Mouse (Mus musculus): Measurements from ENCODE around the gene Asgr2. TPM values are rescaled to one million over a fixed set of nuclear protein-coding genes. Genes with fewer than 3 reads are reported as not detected.

Asgr2 gene
- total and polyA plus RNA-seq, 3 experiments, result 0.17 to 0.39 TPM; not detected in 1

GRCm38 (mm10) chr11:70114562-70114961 is 22.1 kb downstream of the Asgr2 start:
- no peak overlapping the region for H3K4me2 ChIP-seq (ENCODE audit: insufficient read depth, low read depth, poor library complexity, severe bottlenecking)
- no peak overlapping the region for H3K9ac ChIP-seq (ENCODE audit: insufficient read depth, low read depth)
- no peaks in the 10 kb centered on the region for H3K36me3 ChIP-seq (replicated peaks in 1 of 2; ENCODE audit: control insufficient read depth in 1 of 2, insufficient read depth in 1 of 2, low read length in 1 of 2)
- TF ChIP-seq ETS1 (conservative IDR thresholded peaks at IDR 0.05; ENCODE audit: low read depth, low read length) (no peak), CTCF (conservative IDR thresholded peaks at IDR 0.05 in 1 of 2, IDR thresholded peaks at IDR 0.05 in 1 of 2; ENCODE audit: low read depth in 2 of 2, low read length in 2 of 2) (no peak), TCF12 (IDR thresholded peaks at IDR 0.05; ENCODE audit: low read depth, low read length) (no peak), ZKSCAN1 (IDR thresholded peaks at IDR 0.05; ENCODE audit: borderline replicate concordance, low read depth, low read length) (no peak), JUND (conservative IDR thresholded peaks at IDR 0.05; ENCODE audit: low read depth, low read length) (no peak), MAFK (IDR thresholded peaks at IDR 0.05; ENCODE audit: insufficient replicate concordance, low read length) (no peak), SIN3A (IDR thresholded peaks at IDR 0.05; ENCODE audit: low read length) (no peak), SMC3 (IDR thresholded peaks at IDR 0.05; ENCODE audit: low read depth, low read length) (no peak), HCFC1 (IDR thresholded peaks at IDR 0.05; ENCODE audit: low read depth, low read length) (no peak), TBP (conservative IDR thresholded peaks at IDR 0.05; ENCODE audit: low read depth, low read length) (no peak), CHD2 (IDR thresholded peaks at IDR 0.05; ENCODE audit: low read length) (no peak), MAX (IDR thresholded peaks at IDR 0.05; ENCODE audit: low read length) (no peak), ZNF384 (IDR thresholded peaks at IDR 0.05; ENCODE audit: low read depth, low read length) (no peak)
- no peak overlapping the region for H3K27ac ChIP-seq (ENCODE audit: insufficient read depth, low read depth)
- no peak overlapping the region for H3K4me3 ChIP-seq (replicated peaks in 1 of 3; ENCODE audit: low read depth in 2 of 3, low read length in 2 of 3, poor library complexity in 1 of 3)
- in situ Hi-C loops (cut with MboI; ENCODE audit: low pct_ligation_motif_present, low pct_unique_long_range_greater_than_20kb, low sequenced_read_pairs) (no loop called here), dilution Hi-C loops (cut with MboI; ENCODE audit: extremely low pct_ligation_motif_present, extremely low pct_unique_long_range_greater_than_20kb, low sequenced_read_pairs) (no loop called here)
- DNase-seq (ENCODE audit: extremely low read depth), result no peak
- H3K9me3 ChIP-seq (replicated peaks; ENCODE audit: low read length), result peaks cover 21% of the 10 kb centered on the region
- H3K4me1 ChIP-seq (ENCODE audit: control insufficient read depth in 1 of 2, insufficient read depth in 2 of 2), result peaks cover 0 to 9% of the 10 kb centered on the region in 2 experiments; a peak in 2 of 4 replicates
- H3K79me2 ChIP-seq (replicated peaks; ENCODE audit: control insufficient read depth, extremely low read depth, insufficient read depth, poor library complexity, severe bottlenecking), result no peaks in the 10 kb centered on the region
- peaks cover 22% of the 10 kb centered on the region for H3K27me3 ChIP-seq (replicated peaks)

- in situ Hi-C loops (cut with MboI; ENCODE audit: low pct_ligation_motif_present, low pct_unique_long_range_greater_than_20kb, low sequenced_read_pairs) (no loop called here), dilution Hi-C loops (cut with MboI; ENCODE audit: extremely low pct_ligation_motif_present, extremely low pct_unique_long_range_greater_than_20kb, low sequenced_read_pairs) (no loop called here)
- Histone ChIP-seq H3K9me3 (replicated peaks; ENCODE audit: low read length) (peaks cover 29% of the 10 kb centered on the region), H3K27ac (ENCODE audit: insufficient read depth, low read depth) (no peak overlapping the region), H3K9ac (ENCODE audit: insufficient read depth, low read depth) (no peak overlapping the region), H3K4me2 (ENCODE audit: insufficient read depth, low read depth, poor library complexity, severe bottlenecking) (no peak overlapping the region), H3K36me3 (replicated peaks in 1 of 2; ENCODE audit: control insufficient read depth in 1 of 2, insufficient read depth in 1 of 2, low read length in 1 of 2) (no peaks in the 10 kb centered on the region), H3K27me3 (replicated peaks) (peaks cover 26% of the 10 kb centered on the region), H3K79me2 (replicated peaks; ENCODE audit: control insufficient read depth, extremely low read depth, insufficient read depth, poor library complexity, severe bottlenecking) (no peaks in the 10 kb centered on the region), H3K4me3 (replicated peaks in 1 of 3; ENCODE audit: low read depth in 2 of 3, low read length in 2 of 3, poor library complexity in 1 of 3) (no peak overlapping the region), H3K4me1 (ENCODE audit: control insufficient read depth in 1 of 2, insufficient read depth in 2 of 2) (peaks cover 0 to 9% of the 10 kb centered on the region in 2 experiments; a peak in 2 of 4 replicates)
- TF ChIP-seq BHLHE40 (IDR thresholded peaks at IDR 0.05; ENCODE audit: low read depth, low read length) (no peak), KAT2A (IDR thresholded peaks at IDR 0.05; ENCODE audit: insufficient replicate concordance, low read length) (no peak), JUN (IDR thresholded peaks at IDR 0.05; ENCODE audit: insufficient read depth, low read depth, low read length) (no peak)
- no peak for DNase-seq (ENCODE audit: extremely low read depth)
These were observed 23.5 kb downstream of the Asgr2 start for GRCm38 (mm10) chr11:70115901-70116300.

Measured in CH12.LX (cell line).